17 mouse cellular contexts compared by ENCODE assay signal in the genomic region with DNA sequence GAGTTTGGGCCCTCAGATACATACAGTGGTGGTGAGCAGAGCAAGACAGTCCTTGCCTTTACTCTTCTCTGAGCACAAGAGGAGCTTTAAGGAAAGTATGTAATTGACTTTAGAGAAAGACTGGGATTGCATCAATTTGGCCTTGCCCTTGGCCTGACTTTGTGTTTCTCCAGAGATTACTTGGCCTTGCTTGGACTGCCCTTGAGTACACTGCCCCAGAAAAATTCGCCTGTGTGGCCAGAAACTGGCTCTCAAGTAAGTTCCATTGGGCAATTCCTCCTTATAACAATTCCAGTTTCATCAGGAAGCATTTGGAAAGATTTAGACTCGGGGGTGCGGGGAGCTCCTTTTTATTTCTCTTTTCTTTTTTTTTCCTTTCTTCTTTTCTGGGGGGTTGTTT. TPM values are rescaled to one million over a fixed set of nuclear protein-coding genes. Genes with fewer than 3 reads are reported as not detected.
A peak's percentile ranks its signal among the peaks of the same experiment; 100 is the strongest.
DNase-seq lines count a peak whose midpoint lies in the region; TF ChIP-seq lines count a peak whose summit lies in the region.
"Had no signal": no experiment of that assay in that cellular context is flagged by ENCODE, and none has a peak within 500 bp of the region (broad histone marks: within the 10 kb centered on the region; RNA-seq: fewer than 3 reads in every experiment).

No protein-coding gene starts in this region.

- TF ChIP-seq CTCF in heart, adult 2 months (IDR thresholded peaks at IDR 0.05): no peak

- no peaks in the 10 kb centered on the region for H3K27me3 ChIP-seq in heart, adult 2 months (ENCODE audit: control insufficient read depth, insufficient read depth, low read length)
- H3K27me3 ChIP-seq: embryonic facial prominence, embryonic 13.5 days; forebrain, embryonic 12.5 days; neural tube, embryonic 13.5 days; Patski; stomach, embryonic 15.5 days had no signal

- no peaks in the 10 kb centered on the region; the same call in 1 of the 2 replicates for H3K79me2 ChIP-seq in heart, adult 2 months (replicated peaks; ENCODE audit: control insufficient read depth, insufficient read depth, low read length)

- no peak overlapping the region for H3K9ac ChIP-seq in heart, adult 2 months (ENCODE audit: low read depth, low read length)
- H3K9ac ChIP-seq: embryonic facial prominence, embryonic 13.5 days; forebrain, embryonic 12.5 days; neural tube, embryonic 13.5 days; stomach, embryonic 15.5 days had no signal

- no peak for TF ChIP-seq EP300 in heart, adult 2 months (IDR thresholded peaks at IDR 0.05; ENCODE audit: insufficient read depth, low read depth, low read length)

- no peaks in the 10 kb centered on the region for H3K36me3 ChIP-seq in heart, adult 2 months (ENCODE audit: control insufficient read depth, insufficient read depth, low read length)
- H3K36me3 ChIP-seq: embryonic facial prominence, embryonic 13.5 days; forebrain, embryonic 12.5 days; neural tube, embryonic 13.5 days; stomach, embryonic 15.5 days had no signal

- intact Hi-C loops in heart, adult 2 months (cut with DNase I): no loop called here
- intact Hi-C loops in left cerebral cortex, postnatal 36 days (cut with DNase I): no loop called here

- peak; percentile 27 to 56 for DNase-seq in heart, adult 2 months
- no peak for DNase-seq in heart, postnatal 4 days
- DNase-seq in ovary, postnatal 36 days (ENCODE audit: low spot score): peak; percentile 40
- no peak for DNase-seq in ovary, postnatal 10 days (ENCODE audit: low spot score)
- DNase-seq in kidney, postnatal 10 days: peak; percentile 27
- DNase-seq in spleen, postnatal 14 days (ENCODE audit: low spot score in 2 of 2): no peak
- DNase-seq in frontal cortex, postnatal 25 days (ENCODE audit: low spot score in 2 of 2): no peak
- no peak for DNase-seq in left cerebral cortex, postnatal 36 days (ENCODE audit: low spot score in 2 of 2)
- DNase-seq: cerebellum, postnatal 10 days; right cerebral cortex, postnatal 14 days had no signal

- TF ChIP-seq POLR2A in heart, adult 2 months (IDR thresholded peaks at IDR 0.05; ENCODE audit: insufficient read depth, low read depth, low read length): no peak

- no peak overlapping the region for H3K4me3 ChIP-seq in heart, adult 2 months
- H3K4me3 ChIP-seq: embryonic facial prominence, embryonic 13.5 days; forebrain, embryonic 12.5 days; limb, embryonic 10.5 days; neural tube, embryonic 13.5 days; stomach, embryonic 15.5 days had no signal

- no peak overlapping the region for H3K27ac ChIP-seq in heart, adult 2 months
- H3K27ac ChIP-seq: embryonic facial prominence, embryonic 13.5 days; forebrain, embryonic 12.5 days; limb, embryonic 10.5 days; macrophage; neural tube, embryonic 13.5 days; stomach, embryonic 15.5 days had no signal

- H3K4me1 ChIP-seq in heart, adult 2 months (ENCODE audit: control insufficient read depth, insufficient read depth, low read length): peaks cover 2% of the 10 kb centered on the region
- H3K4me1 ChIP-seq: forebrain, embryonic 12.5 days; limb, embryonic 10.5 days; stomach, embryonic 15.5 days had no signal

- 75% methylated on average over 3 of the region's 3 CpGs for WGBS in heart, adult 2 months

RNA-seq across cellular contexts. Expression of gene Ncoa7, which starts 34.9 kb away (rescaled TPM):
- 1 to 10 TPM; 3.4 to 4.7 TPM for total RNA-seq in heart, adult 2 months (2021)
- 1.2 and 1.5 TPM in 2 replicates for polyA plus RNA-seq in heart, adult 2 months (2012; rRNA removed)
- 1 to 10 TPM; 9.2 TPM for total RNA-seq in heart, postnatal 4 days (2021)
- total RNA-seq in left cerebral cortex, postnatal 36 days (2021): 100 to 1,000 TPM; 105 to 109 TPM

Comparison
In these comparisons a context has a peak if more than half of its experiments do, and no peak if none do; other contexts are left out.
1. DNase-seq: peak in heart, adult 2 months (2 of 2), ovary, postnatal 36 days (single experiment) and kidney, postnatal 10 days (single experiment); none in heart, postnatal 4 days (single experiment), ovary, postnatal 10 days (single experiment), spleen, postnatal 14 days (0 of 2), frontal cortex, postnatal 25 days (0 of 2) and left cerebral cortex, postnatal 36 days (0 of 2).
2. RNA of gene Ncoa7, which starts 34.9 kb away (total RNA-seq): 105 to 109 TPM in left cerebral cortex, postnatal 36 days; 9.2 TPM in heart, postnatal 4 days and 3.4 to 4.7 TPM in heart, adult 2 months; every median in the first group is over 10 times any median in the second.